Mouse (Mus musculus) midbrain, embryonic 14.5 days (tissue): Measurements from ENCODE around the gene Atp6v0b. TPM values are rescaled to one million over a fixed set of nuclear protein-coding genes. Genes with fewer than 3 reads are reported as not detected.

Experiments
- ATAC-seq: fragments of 200-750 bp; cut with Nextera tagmentation; 2 replicates; pipeline ENCODE4 v1.8.0; 2017; ENCODE audit warnings: moderate number of reproducible peaks, moderate library complexity; ENCODE audit not compliant: low FRiP score, low TSS enrichment
- DNase-seq: peaks from one replicate; pipeline ENCODE4 v3.0.0-alpha.2; 2015
- H3K27ac ChIP-seq: fragments of 300-500 bp; sonication (generic); replicated peaks from 2 replicates; pipeline ENCODE4 v1.5.1; 2014; ENCODE audit warnings: mild to moderate bottlenecking, low read depth, low read length, moderate library complexity
- H3K27me3 ChIP-seq: fragments of 300-500 bp; sonication (generic); 2 replicates; pipeline ENCODE4 v1.6.1; 2014; ENCODE audit warnings: low read length, control low read depth, mixed read lengths; ENCODE audit not compliant: control insufficient read depth, insufficient read depth
- H3K36me3 ChIP-seq: fragments of 300-500 bp; sonication (generic); 2 replicates; pipeline ENCODE4 v1.6.1; 2014; ENCODE audit warnings: low read length, control low read depth; ENCODE audit not compliant: control insufficient read depth, insufficient read depth
- H3K4me1 ChIP-seq: fragments of 300-500 bp; sonication (generic); 2 replicates; pipeline ENCODE4 v1.6.1; 2014; ENCODE audit warnings: mild to moderate bottlenecking, antibody characterized with exemption, low read length, control low read depth; ENCODE audit not compliant: control insufficient read depth, insufficient read depth
- H3K4me2 ChIP-seq: fragments of 300-500 bp; sonication (generic); 2 replicates; pipeline ENCODE4 v1.6.1; 2014; ENCODE audit warnings: mild to moderate bottlenecking, low read length, moderate library complexity
- H3K4me3 ChIP-seq: fragments of 300-500 bp; sonication (generic); replicated peaks from 2 replicates; pipeline ENCODE4 v1.5.1; 2014; ENCODE audit warnings: low read depth, low read length
- H3K9ac ChIP-seq: fragments of 300-500 bp; sonication (generic); replicated peaks from 2 replicates; pipeline ENCODE4 v1.6.1; 2014; ENCODE audit warnings: mild to moderate bottlenecking, low read length, moderate library complexity
- H3K9me3 ChIP-seq: fragments of 300-500 bp; sonication (generic); 2 replicates; pipeline ENCODE4 v1.6.1; 2016; ENCODE audit warnings: low read length, control low read depth, mixed read lengths; ENCODE audit not compliant: control insufficient read depth
- WGBS: fragments of 180-500 bp; shearing (Covaris S2); extraction: QIAGEN DNeasy Blood & Tissue Kit; methylation state at CpG from one replicate; pipeline ENCODE4 v1.1.7; 2014; 5-methylcytosine and 5-hydroxymethylcytosine counted together
- polyA plus RNA-seq: library from polyadenylated mRNA; unstranded; fragments of >200 nt; fragmentation: Nextera tagmentation; extraction: Ambion mirVana; gene quantifications from 2 replicates; pipeline ENCODE4 v1.2.1, GENCODE M21; 2014

Gene Atp6v0b
- polyA plus RNA-seq, 1 experiment from 2014 or later: 528 TPM

DNA sequence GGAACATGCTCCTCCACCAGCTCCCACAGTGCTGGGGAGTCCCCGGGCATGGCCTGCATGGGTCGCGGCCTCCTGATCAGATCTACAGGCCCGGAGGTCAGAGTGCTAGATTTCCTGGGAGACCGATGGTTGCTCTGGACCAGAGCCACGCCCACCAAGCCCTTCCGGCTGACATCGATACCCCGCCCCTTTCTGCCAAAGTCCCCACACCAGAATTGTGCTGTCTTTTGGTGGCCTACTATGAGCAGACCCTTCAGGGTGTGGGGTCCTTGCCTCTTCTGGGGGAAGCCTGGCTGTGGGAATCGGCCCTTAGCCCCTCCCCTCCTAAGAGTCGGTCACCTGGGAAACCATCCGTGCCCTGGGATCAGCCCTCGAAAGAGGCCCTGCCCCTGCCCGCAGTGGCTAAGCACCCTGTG lies 14.7 kb downstream of the Atp6v0b start, which contains the start of gene Ccdc24:
TSS of gene Ccdc24 (minus strand) at position 87 of the 416 bp plus-strand sequence.
- Histone ChIP-seq H3K27me3 (no peaks in the 10 kb centered on the region), H3K27ac (no peak within 1 kb of the TSS), H3K4me1 (no peaks in the 10 kb centered on the region), H3K4me3 (no peak within 1 kb of the TSS), H3K9ac (no peak within 1 kb of the TSS), H3K4me2 (peak within 1 kb of the TSS; percentile 20; the same call in 1 of the 2 replicates), H3K36me3 (peaks cover 42% of the 10 kb centered on the region), H3K9me3 (no peaks in the 10 kb centered on the region)
- ATAC-seq: 0 out of 2 replicates have a peak, but pooled peaks have one; percentile 6
- WGBS: 4% methylated on average over 14 of the region's 14 CpGs
- DNase-seq: peak; percentile 31

DNA sequence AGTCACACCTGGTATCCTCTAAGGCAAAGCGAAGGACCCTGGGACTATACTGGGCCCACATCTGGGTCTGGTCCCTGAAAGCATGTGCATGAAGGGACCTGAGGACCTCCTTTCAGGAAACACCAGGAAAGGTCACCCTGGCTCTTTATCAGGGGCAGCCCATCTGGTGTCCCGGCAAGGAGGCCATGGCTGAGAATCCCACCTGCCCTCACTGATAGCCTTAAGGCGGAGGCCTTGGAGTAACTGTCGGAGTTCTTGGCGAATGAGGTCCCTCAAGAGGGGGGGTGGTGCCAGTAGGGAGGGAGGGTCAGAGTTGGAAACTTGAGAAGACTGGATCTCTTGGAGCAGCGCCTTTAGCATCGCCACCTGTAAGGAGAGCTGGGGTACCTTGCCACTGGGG lies 15.3 kb downstream of the Atp6v0b start:
- H3K9me3 ChIP-seq: no peaks in the 10 kb centered on the region
- no peak for DNase-seq

GRCm38 (mm10) chr4:117870437-117870836 lies 16.7 kb downstream of the Atp6v0b start:
- H3K4me2 ChIP-seq: no peak overlapping the region
- no peak overlapping the region for H3K4me3 ChIP-seq
- H3K27me3 ChIP-seq: no peaks in the 10 kb centered on the region
- H3K9me3 ChIP-seq: no peaks in the 10 kb centered on the region
- peaks cover 25% of the 10 kb centered on the region for H3K36me3 ChIP-seq
- H3K4me1 ChIP-seq: no peaks in the 10 kb centered on the region
- no peak for DNase-seq
- WGBS: 67% methylated on average over 1 of the region's 1 CpGs
- no peak overlapping the region for H3K9ac ChIP-seq
- H3K27ac ChIP-seq: no peak overlapping the region
- no peak for ATAC-seq

More for the DNA sequence above, 15.3 kb downstream of the Atp6v0b start:
- Histone ChIP-seq H3K4me3 (no peak overlapping the region), H3K27me3 (no peaks in the 10 kb centered on the region), H3K36me3 (peaks cover 35% of the 10 kb centered on the region), H3K9ac (no peak overlapping the region), H3K4me2 (no peak overlapping the region), H3K27ac (no peak overlapping the region), H3K4me1 (no peaks in the 10 kb centered on the region)
- WGBS: 67% methylated on average over 7 of the region's 7 CpGs
- no peak for ATAC-seq

DNA sequence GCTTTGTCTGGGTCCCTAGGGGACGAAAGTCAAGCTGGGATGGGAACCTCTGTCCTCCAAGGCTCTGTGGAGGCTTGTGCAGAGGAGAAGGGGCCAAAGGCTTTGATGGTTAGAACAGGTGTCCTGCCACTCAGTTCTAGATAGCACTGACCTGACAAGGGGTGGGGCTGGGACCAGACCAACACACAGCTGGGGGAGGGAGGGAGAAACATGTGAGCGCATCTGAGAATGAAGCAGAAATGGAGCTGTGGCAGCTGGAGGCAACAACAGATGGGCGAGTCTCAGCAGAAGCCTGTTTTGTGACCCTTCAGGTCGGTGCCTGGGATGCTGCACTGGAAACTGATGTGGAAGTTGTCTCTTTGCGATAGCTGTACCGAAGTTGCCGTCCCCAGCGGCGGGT lies 17.8 kb downstream of the Atp6v0b start:
- WGBS: 72% methylated on average over 9 of the region's 9 CpGs
- H3K9me3 ChIP-seq: no peaks in the 10 kb centered on the region
- no peak overlapping the region for H3K9ac ChIP-seq
- no peak for ATAC-seq
- H3K4me3 ChIP-seq: no peak overlapping the region
- no peak overlapping the region for H3K4me2 ChIP-seq
- H3K27me3 ChIP-seq: no peaks in the 10 kb centered on the region
- H3K27ac ChIP-seq: no peak overlapping the region
- peaks cover 15% of the 10 kb centered on the region for H3K36me3 ChIP-seq
- H3K4me1 ChIP-seq: no peaks in the 10 kb centered on the region
- no peak for DNase-seq

DNA sequence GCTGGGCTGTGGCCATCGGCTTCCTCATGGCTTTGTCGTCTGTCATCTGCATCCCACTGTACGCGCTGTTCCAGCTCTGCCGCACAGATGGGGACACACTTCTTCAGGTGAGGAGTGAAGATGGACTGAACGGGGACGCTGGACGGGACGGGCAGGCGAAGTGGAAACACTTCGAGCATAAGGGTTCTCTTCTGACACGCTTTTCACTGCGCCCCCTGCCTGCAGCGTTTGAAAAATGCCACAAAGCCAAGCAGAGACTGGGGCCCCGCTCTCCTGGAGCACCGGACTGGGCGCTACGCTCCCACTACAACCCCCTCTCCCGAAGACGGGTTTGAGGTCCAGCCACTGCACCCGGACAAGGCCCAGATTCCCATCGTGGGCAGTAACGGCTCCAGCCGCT lies 19.3 kb downstream of the Atp6v0b start:
- DNase-seq: peak; percentile 82
- H3K9me3 ChIP-seq: no peaks in the 10 kb centered on the region
- H3K27ac ChIP-seq: no peak overlapping the region
- ATAC-seq: no peak
- no peak overlapping the region for H3K4me3 ChIP-seq
- no peak overlapping the region; the same call in 1 of the 2 replicates for H3K9ac ChIP-seq
- H3K4me1 ChIP-seq: no peaks in the 10 kb centered on the region
- WGBS: 19% methylated on average over 24 of the region's 24 CpGs
- no peaks in the 10 kb centered on the region for H3K27me3 ChIP-seq
- H3K4me2 ChIP-seq: peak overlapping the region; percentile 17; the same call in 1 of the 2 replicates
- no peaks in the 10 kb centered on the region for H3K36me3 ChIP-seq

- H3K9ac ChIP-seq: no peak overlapping the region
- no peak overlapping the region for H3K4me3 ChIP-seq
- no peak overlapping the region for H3K27ac ChIP-seq
- no peaks in the 10 kb centered on the region for H3K9me3 ChIP-seq
- H3K27me3 ChIP-seq: no peaks in the 10 kb centered on the region
- H3K36me3 ChIP-seq: no peaks in the 10 kb centered on the region
- 76% methylated on average over 6 of the region's 6 CpGs for WGBS
- no peaks in the 10 kb centered on the region for H3K4me1 ChIP-seq
- ATAC-seq (no peak), DNase-seq (no peak)
- H3K4me2 ChIP-seq: no peak overlapping the region
Observed at GRCm38 (mm10) chr4:117867000-117867399, 20.1 kb downstream of the Atp6v0b start.

- 58% methylated on average over 9 of the region's 9 CpGs for WGBS
- Histone ChIP-seq H3K4me2 (no peak overlapping the region), H3K4me1 (no peaks in the 10 kb centered on the region), H3K27ac (no peak overlapping the region), H3K36me3 (no peaks in the 10 kb centered on the region), H3K9ac (no peak overlapping the region), H3K27me3 (no peaks in the 10 kb centered on the region), H3K4me3 (no peak overlapping the region), H3K9me3 (no peaks in the 10 kb centered on the region)
- DNase-seq (peak; percentile 46), ATAC-seq (no peak)
Observed at GRCm38 (mm10) chr4:117866083-117866482, 21.1 kb downstream of the Atp6v0b start.

DNA sequence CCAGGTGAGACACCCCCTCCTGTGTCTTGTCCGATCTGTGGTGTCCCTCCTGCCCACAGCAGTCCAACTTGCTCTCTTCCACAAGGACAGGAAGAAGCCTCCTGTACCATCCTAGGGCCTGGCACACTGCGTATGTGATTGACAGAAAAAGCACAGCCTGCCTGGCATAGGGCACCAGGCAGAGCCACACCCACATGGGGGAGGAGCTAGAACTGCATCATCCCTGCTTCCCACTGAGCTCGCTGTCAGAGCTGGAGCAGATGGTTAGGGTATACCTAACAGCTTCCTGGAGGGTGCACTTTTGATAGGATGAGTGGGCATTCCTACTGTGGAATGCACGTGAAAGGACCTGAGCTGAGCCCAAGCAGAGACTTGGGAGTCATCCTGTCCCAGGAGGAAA lies 24.3 kb downstream of the Atp6v0b start:
- no peak overlapping the region for H3K4me2 ChIP-seq
- H3K4me3 ChIP-seq: no peak overlapping the region
- H3K4me1 ChIP-seq: no peaks in the 10 kb centered on the region
- no peaks in the 10 kb centered on the region for H3K36me3 ChIP-seq
- H3K27me3 ChIP-seq: no peaks in the 10 kb centered on the region
- H3K9ac ChIP-seq: no peak overlapping the region
- H3K9me3 ChIP-seq: no peaks in the 10 kb centered on the region
- DNase-seq (peak; percentile 78), ATAC-seq (peak; percentile 57; the same call in 1 of the 2 replicates)
- WGBS: 26% methylated on average over 4 of the region's 4 CpGs
- no peak overlapping the region for H3K27ac ChIP-seq

GRCm38 (mm10) chr4:117860570-117860969 lies 26.6 kb downstream of the Atp6v0b start:
- Histone ChIP-seq H3K4me2 (no peak overlapping the region), H3K36me3 (no peaks in the 10 kb centered on the region), H3K27ac (no peak overlapping the region), H3K4me3 (no peak overlapping the region), H3K4me1 (no peaks in the 10 kb centered on the region), H3K9ac (no peak overlapping the region), H3K27me3 (no peaks in the 10 kb centered on the region), H3K9me3 (no peaks in the 10 kb centered on the region)
- WGBS: 86% methylated on average over 9 of the region's 9 CpGs
- ATAC-seq (no peak), DNase-seq (no peak)
